Mouse (Mus musculus): ENCODE measurements at regions not wholly inside any gene's neighbourhood (a gene's known extent, or its start where the extent isn't known, plus 50 kb on each side); places are given as distances from the start of the nearest gene placed in this dataset.

DNA sequence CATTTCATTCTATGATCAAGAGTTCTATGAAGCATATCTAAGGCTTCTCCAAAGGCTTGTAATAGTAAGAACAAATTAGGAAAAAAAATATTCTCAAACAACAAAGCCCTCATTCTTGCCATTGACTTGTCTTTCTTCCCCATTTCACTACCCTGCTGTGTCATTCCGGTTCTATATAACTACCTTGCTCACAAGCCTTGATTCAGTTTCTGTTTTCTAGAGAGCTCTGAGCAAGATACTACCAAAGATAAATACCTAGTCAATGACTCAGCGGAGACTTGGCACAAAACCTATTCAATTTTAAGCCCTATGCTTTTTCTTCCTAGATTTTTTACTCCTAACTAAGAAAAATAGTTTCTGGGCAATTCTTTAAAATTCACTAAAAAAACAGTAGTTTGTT is 58.2 kb downstream of the Ndufa4 start:
- ATAC-seq (ENCODE audit: low TSS enrichment) = peak; percentile 69

Measured in frontal cortex, adult (tissue).